Mouse (Mus musculus) spleen, postnatal 10 days (tissue): ENCODE measurements at regions not wholly inside any gene's neighbourhood (a gene's known extent, or its start where the extent isn't known, plus 50 kb on each side); places are given as distances from the start of the nearest gene placed in this dataset.
"Not testable (repeated sequence)": the region's sequence is repeated elsewhere in the genome, so short reads cannot be mapped to it uniquely, and the experiment has no call there.

Experiments
- DNase-seq, 2 experiments: peaks; one replicate each; pipeline ENCODE4 v3.0.0; 2021 to 2022; ENCODE audit warnings: low spot score in 2 of 2

- DNase-seq: no peak
Measured at GRCm38 (mm10) chr1:152252658-152253267, 133.7 kb downstream of the Tsen15 start.

- DNase-seq: no peak
Measured at GRCm38 (mm10) chr1:152241026-152241425, 145.5 kb downstream of the Tsen15 start.

- no peak for DNase-seq
Measured at GRCm38 (mm10) chr1:152239376-152239775, 147.1 kb downstream of the Tsen15 start.

GRCm38 (mm10) chr1:152235212-152235792 lies 145.4 kb upstream of the 1700025G04Rik start:
- no peak for DNase-seq

- DNase-seq: no peak
Measured at GRCm38 (mm10) chr1:152234716-152235115, 144.8 kb upstream of the 1700025G04Rik start.

GRCm38 (mm10) chr1:152231717-152232202 lies 141.8 kb upstream of the 1700025G04Rik start:
- DNase-seq: no peak

- no peak for DNase-seq
Measured at GRCm38 (mm10) chr1:152229709-152230108, 139.8 kb upstream of the 1700025G04Rik start.

- no peak for DNase-seq
Measured at GRCm38 (mm10) chr1:152226049-152226448, 136.1 kb upstream of the 1700025G04Rik start.

GRCm38 (mm10) chr1:152223666-152224065 lies 133.7 kb upstream of the 1700025G04Rik start:
- no peak for DNase-seq

GRCm38 (mm10) chr1:152220804-152221565 lies 131.1 kb upstream of the 1700025G04Rik start:
- no peak for DNase-seq

GRCm38 (mm10) chr1:152219752-152220151 lies 129.8 kb upstream of the 1700025G04Rik start:
- not testable (repeated sequence) for DNase-seq

- DNase-seq: no peak
Measured at GRCm38 (mm10) chr1:152217404-152217803, 127.5 kb upstream of the 1700025G04Rik start.

- DNase-seq: no peak
Measured at GRCm38 (mm10) chr1:152214376-152214775, 124.5 kb upstream of the 1700025G04Rik start.

- no peak for DNase-seq
Measured at GRCm38 (mm10) chr1:152203187-152203586, 113.3 kb upstream of the 1700025G04Rik start.

- DNase-seq: no peak
Measured at GRCm38 (mm10) chr1:152188700-152189099, 98.8 kb upstream of the 1700025G04Rik start.

GRCm38 (mm10) chr1:152184956-152185355 lies 95.0 kb upstream of the 1700025G04Rik start:
- no peak for DNase-seq

- DNase-seq: no peak
Measured at GRCm38 (mm10) chr1:152176267-152176970, 86.5 kb upstream of the 1700025G04Rik start.

- no peak for DNase-seq
Measured at GRCm38 (mm10) chr1:152175691-152176090, 85.8 kb upstream of the 1700025G04Rik start.

GRCm38 (mm10) chr1:152174464-152174863 lies 84.5 kb upstream of the 1700025G04Rik start:
- no peak for DNase-seq

GRCm38 (mm10) chr1:152171034-152171790 lies 81.3 kb upstream of the 1700025G04Rik start:
- DNase-seq: no peak

GRCm38 (mm10) chr1:152170583-152170982 lies 80.7 kb upstream of the 1700025G04Rik start:
- no peak for DNase-seq
